In the genomic region with DNA sequence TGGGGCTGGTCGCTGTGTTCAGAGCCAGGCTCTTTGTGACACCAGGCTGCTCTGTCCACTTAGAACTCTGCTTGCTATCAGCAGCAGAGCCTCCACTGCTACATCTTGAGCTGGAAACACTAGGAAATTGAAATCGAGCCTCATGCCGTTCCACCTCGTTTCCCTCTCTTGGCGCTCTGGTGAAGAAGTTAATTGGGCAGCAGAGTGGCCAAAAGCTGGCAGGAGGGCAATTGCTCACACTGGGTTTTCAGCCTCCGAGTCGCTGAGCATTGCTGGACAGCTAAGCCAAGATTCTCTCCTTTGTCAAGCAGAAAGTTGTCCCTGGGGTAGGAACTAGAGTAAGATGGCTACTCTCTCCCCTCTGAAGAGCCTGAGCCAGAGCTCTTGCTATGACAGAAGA, we compare ENCODE assay signal across 13 mouse cellular contexts. TPM values are rescaled to one million over a fixed set of nuclear protein-coding genes. Genes with fewer than 3 reads are reported as not detected.
DNase-seq lines count a peak whose midpoint lies in the region; ATAC-seq and TF ChIP-seq lines count a peak whose summit lies in the region.
"Had no signal": no experiment of that assay in that cellular context is flagged by ENCODE, and none has a peak within 500 bp of the region (broad histone marks: within the 10 kb centered on the region; RNA-seq: fewer than 3 reads in every experiment).

No protein-coding gene starts in this region.

- TF ChIP-seq CTCF in layer of hippocampus, adult 2 months (conservative IDR thresholded peaks at IDR 0.05) = no peak
- TF ChIP-seq CTCF in lung, postnatal 0 days (IDR thresholded peaks at IDR 0.05) = no peak

- no peaks in the 10 kb centered on the region for H3K9me3 ChIP-seq in forebrain, embryonic 15.5 days
- no peaks in the 10 kb centered on the region for H3K9me3 ChIP-seq in lung, postnatal 0 days (ENCODE audit: low read length)
- H3K9me3 ChIP-seq: embryonic facial prominence, embryonic 13.5 days had no signal

- H3K4me2 ChIP-seq in forebrain, embryonic 15.5 days (replicated peaks) = no peak overlapping the region
- H3K4me2 ChIP-seq in lung, postnatal 0 days (replicated peaks; ENCODE audit: low read depth, low read length) = no peak overlapping the region
- H3K4me2 ChIP-seq: embryonic facial prominence, embryonic 13.5 days had no signal

- no peak for TF ChIP-seq EP300 in lung, postnatal 0 days (IDR thresholded peaks at IDR 0.05)

- no peak for ATAC-seq in forebrain, embryonic 15.5 days (replicated peaks)
- no peak for ATAC-seq in lung, postnatal 0 days

- H3K9ac ChIP-seq in forebrain, embryonic 15.5 days (replicated peaks) = no peak overlapping the region
- H3K9ac ChIP-seq in lung, postnatal 0 days (replicated peaks; ENCODE audit: low read depth) = no peak overlapping the region
- H3K9ac ChIP-seq: embryonic facial prominence, embryonic 13.5 days had no signal

- peaks cover 54% of the 10 kb centered on the region for H3K36me3 ChIP-seq in forebrain, embryonic 15.5 days
- H3K36me3 ChIP-seq in lung, postnatal 0 days (ENCODE audit: insufficient read depth, low read length) = peaks cover 26% of the 10 kb centered on the region; the same call in 1 of the 2 replicates

- no peaks in the 10 kb centered on the region for H3K27me3 ChIP-seq in forebrain, embryonic 15.5 days
- no peaks in the 10 kb centered on the region for H3K27me3 ChIP-seq in lung, postnatal 0 days (replicated peaks; ENCODE audit: insufficient read depth, low read length)
- H3K27me3 ChIP-seq: CH12.LX; embryonic facial prominence, embryonic 13.5 days had no signal

- 40% methylated on average over 7 of the region's 7 CpGs for WGBS in forebrain, embryonic 15.5 days
- 89% methylated on average over 7 of the region's 7 CpGs for WGBS in lung, postnatal 0 days

- peak in 1 of 2 experiments; percentile 38 for DNase-seq in layer of hippocampus, adult 2 months (ENCODE audit: low spot score in 2 of 2)
- no peak for DNase-seq in layer of hippocampus, adult 11-12 months (ENCODE audit: low spot score)
- DNase-seq in cerebellum, adult 9-10 months = peak; percentile 30
- peak; percentile 20 to 29 for DNase-seq in layer of hippocampus, postnatal 36 days
- DNase-seq in lung, postnatal 0 days (ENCODE audit: low spot score) = no peak
- no peak for DNase-seq in heart, adult 9 months (ENCODE audit: low spot score in 2 of 2)
- DNase-seq: right cerebral cortex, postnatal 25 days had no signal

- peak overlapping the region; percentile 65 for H3K27ac ChIP-seq in layer of hippocampus, adult 2 months
- peak overlapping the region; percentile 51; the same call in 1 of the 2 replicates for H3K27ac ChIP-seq in forebrain, embryonic 15.5 days (replicated peaks)
- H3K27ac ChIP-seq in lung, postnatal 0 days (ENCODE audit: low read length) = no peak overlapping the region
- H3K27ac ChIP-seq: embryonic facial prominence, embryonic 13.5 days had no signal

- no peak overlapping the region for H3K4me3 ChIP-seq in layer of hippocampus, adult 2 months
- no peak overlapping the region for H3K4me3 ChIP-seq in forebrain, embryonic 15.5 days
- H3K4me3 ChIP-seq in lung, postnatal 0 days (ENCODE audit: low read depth, low read length) = no peak overlapping the region
- H3K4me3 ChIP-seq: embryonic facial prominence, embryonic 13.5 days; myocyte had no signal

- peaks cover 51% of the 10 kb centered on the region for H3K4me1 ChIP-seq in forebrain, embryonic 15.5 days
- no peaks in the 10 kb centered on the region for H3K4me1 ChIP-seq in lung, postnatal 0 days (ENCODE audit: insufficient read depth, low read depth, low read length)
- H3K4me1 ChIP-seq: embryonic facial prominence, embryonic 13.5 days had no signal

RNA-seq across cellular contexts. Expression of a gene that starts 33.0 kb away (rescaled TPM):
- not detected for total RNA-seq in layer of hippocampus, adult 2 months (2021)
- 1.5 and 2.0 TPM in 2 replicates for polyA plus RNA-seq in forebrain, embryonic 15.5 days (2015; fragmentation: Nextera tagmentation; extraction: Ambion mirVana)
- not detected for total RNA-seq in layer of hippocampus, postnatal 36 days (2021)
- polyA plus RNA-seq in lung, postnatal 0 days (2015; fragmentation: Nextera tagmentation; extraction: Ambion mirVana) = 0.70 and 0.79 TPM in 2 replicates
- total RNA-seq: CH12.LX had no signal
- polyA plus RNA-seq: heart, embryonic 16.5 days; lung, embryonic 16.5 days; myocyte had no signal

RNA-seq across cellular contexts. Expression of a gene that starts 35.0 kb away (rescaled TPM):
- total RNA-seq in layer of hippocampus, adult 2 months (2021) = 1 to 10 TPM in 1 of 2 experiments, under 1 TPM in 1; 0.61 to 1.2 TPM
- polyA plus RNA-seq in forebrain, embryonic 15.5 days (2015; fragmentation: Nextera tagmentation; extraction: Ambion mirVana) = 0.52 and 0.53 TPM in 2 replicates
- total RNA-seq in layer of hippocampus, postnatal 36 days (2021) = 1 to 10 TPM in 1 of 2 experiments, under 1 TPM in 1; 0.75 to 1.0 TPM
- 0.23 and 0.25 TPM in 2 replicates for polyA plus RNA-seq in lung, postnatal 0 days (2015; fragmentation: Nextera tagmentation; extraction: Ambion mirVana)

RNA-seq across cellular contexts. Expression of a gene that starts 35.5 kb away (rescaled TPM):
- total RNA-seq in layer of hippocampus, adult 2 months (2021) = 100 to 1,000 TPM; 132 to 138 TPM
- 184 and 187 TPM in 2 replicates for polyA plus RNA-seq in forebrain, embryonic 15.5 days (2015; fragmentation: Nextera tagmentation; extraction: Ambion mirVana)
- total RNA-seq in layer of hippocampus, postnatal 36 days (2021) = 100 to 1,000 TPM; 131 to 136 TPM
- polyA plus RNA-seq in lung, postnatal 0 days (2015; fragmentation: Nextera tagmentation; extraction: Ambion mirVana) = 163 and 168 TPM in 2 replicates

RNA-seq across cellular contexts. Expression of a gene that starts 53.1 kb away (rescaled TPM):
- total RNA-seq in layer of hippocampus, adult 2 months (2021) = 10 to 100 TPM; 52.0 to 55.7 TPM
- polyA plus RNA-seq in forebrain, embryonic 15.5 days (2015; fragmentation: Nextera tagmentation; extraction: Ambion mirVana) = 105 TPM in 2 replicates
- total RNA-seq in layer of hippocampus, postnatal 36 days (2021) = 10 to 100 TPM; 53.6 to 60.9 TPM
- 95.7 and 100 TPM in 2 replicates for polyA plus RNA-seq in lung, postnatal 0 days (2015; fragmentation: Nextera tagmentation; extraction: Ambion mirVana)

Comparison
In these comparisons a context has a peak if more than half of its experiments do, and no peak if none do; other contexts are left out.
1. DNase-seq: peak in cerebellum, adult 9-10 months (single experiment) and layer of hippocampus, postnatal 36 days (2 of 2); none in layer of hippocampus, adult 11-12 months (single experiment), lung, postnatal 0 days (single experiment) and heart, adult 9 months (0 of 2).